Mouse (Mus musculus) heart, embryonic 11.5 days (tissue): Measurements from ENCODE around the gene Sp1. TPM values are rescaled to one million over a fixed set of nuclear protein-coding genes. Genes with fewer than 3 reads are reported as not detected.

ENCODE experiments used
- polyA plus RNA-seq: library from polyadenylated mRNA; unstranded; fragments of >200 nt; fragmentation: Nextera tagmentation; extraction: Ambion mirVana; gene quantifications from 2 replicates; pipeline ENCODE4 v1.2.1, GENCODE M21; 2014

The Sp1 gene
- polyA plus RNA-seq, 1 experiment from 2014 or later, result 7.5 TPM

Other genes with a start within 250 kb of the Sp1 start
- 25.8 and 31.2 TPM in 2 replicates for gene Zfp740, start 202.9 kb upstream of the Sp1 start, polyA plus RNA-seq
- 31.3 and 33.4 TPM in 2 replicates for gene Csad, start 201.4 kb upstream of the Sp1 start, polyA plus RNA-seq
- gene Itgb7, start 174.2 kb upstream of the Sp1 start, polyA plus RNA-seq, result 0.94 and 1.2 TPM in 2 replicates
- gene Rarg, start 148.6 kb upstream of the Sp1 start, polyA plus RNA-seq, result 11.2 and 13.4 TPM in 2 replicates
- 0.07 TPM in 1 of 2 replicates, not detected in the other for gene Gm9918, start 135.6 kb upstream of the Sp1 start, polyA plus RNA-seq
- 44.4 and 45.3 TPM in 2 replicates for gene Mfsd5, start 126.7 kb upstream of the Sp1 start, polyA plus RNA-seq
- gene Espl1, start 109.9 kb upstream of the Sp1 start, polyA plus RNA-seq, result 20.0 and 23.8 TPM in 2 replicates
- 307 and 350 TPM in 2 replicates for gene Pfdn5, start 80.0 kb upstream of the Sp1 start, polyA plus RNA-seq
- gene Myg1, start 74.4 kb upstream of the Sp1 start, polyA plus RNA-seq, result 72.7 and 77.8 TPM in 2 replicates
- gene Aaas, start 55.4 kb upstream of the Sp1 start, polyA plus RNA-seq, result 62.9 and 64.9 TPM in 2 replicates
- gene Sp7, start 39.0 kb upstream of the Sp1 start, polyA plus RNA-seq, result 0.20 and 0.52 TPM in 2 replicates
- 0.93 and 1.2 TPM in 2 replicates for gene Amhr2, start 39.2 kb downstream of the Sp1 start, polyA plus RNA-seq
- gene Prr13, start 52.9 kb downstream of the Sp1 start, polyA plus RNA-seq, result 124 and 139 TPM in 2 replicates
- 187 and 213 TPM in 2 replicates for gene Pcbp2, start 64.4 kb downstream of the Sp1 start, polyA plus RNA-seq
- 2.7 TPM in 1 of 2 replicates, not detected in the other for gene Gm10337, start 97.6 kb downstream of the Sp1 start, polyA plus RNA-seq
- gene Map3k12, start 110.9 kb downstream of the Sp1 start, polyA plus RNA-seq, result 10.0 and 10.9 TPM in 2 replicates
- 97.7 and 108 TPM in 2 replicates for gene Tarbp2, start 112.0 kb downstream of the Sp1 start, polyA plus RNA-seq
- 0.68 and 1.2 TPM in 2 replicates for gene Npff, start 118.8 kb downstream of the Sp1 start, polyA plus RNA-seq
- gene Gm28047, start 218.9 kb downstream of the Sp1 start, polyA plus RNA-seq, result not detected in 2 replicates
- gene Atf7, start 219.3 kb downstream of the Sp1 start, polyA plus RNA-seq, result 18.8 and 22.1 TPM in 2 replicates